Comparison of ENCODE assay signal across 20 mouse cellular contexts in genomic region chr1:23568106-23568505, GRCm38 (mm10).
DNase-seq lines count a peak whose midpoint lies in the region; ATAC-seq and TF ChIP-seq lines count a peak whose summit lies in the region.
"Had no signal": no experiment of that assay in that cellular context is flagged by ENCODE, and none has a peak within 500 bp of the region (broad histone marks: within the 10 kb centered on the region; RNA-seq: fewer than 3 reads in every experiment).

No protein-coding gene starts in this region.

- WGBS in midbrain, embryonic 11.5 days: 83% methylated on average over 5 of the region's 5 CpGs
- 91% methylated on average over 5 of the region's 5 CpGs for WGBS in midbrain, postnatal 0 days

- H3K9me3 ChIP-seq in midbrain, embryonic 11.5 days (ENCODE audit: control insufficient read depth, low read length): no peaks in the 10 kb centered on the region
- no peaks in the 10 kb centered on the region for H3K9me3 ChIP-seq in midbrain, postnatal 0 days (ENCODE audit: low read length)
- H3K9me3 ChIP-seq: G1E had no signal

- H3K9ac ChIP-seq in midbrain, embryonic 11.5 days (ENCODE audit: low read length): no peak overlapping the region
- H3K9ac ChIP-seq in midbrain, postnatal 0 days (replicated peaks; ENCODE audit: low read length, poor library complexity, severe bottlenecking): no peak overlapping the region

- H3K27ac ChIP-seq in midbrain, embryonic 11.5 days (ENCODE audit: low read depth, low read length): no peak overlapping the region
- H3K27ac ChIP-seq in midbrain, postnatal 0 days (ENCODE audit: low read depth, low read length): no peak overlapping the region

- H3K4me3 ChIP-seq in midbrain, embryonic 11.5 days (ENCODE audit: low read depth, low read length): no peak overlapping the region
- no peak overlapping the region for H3K4me3 ChIP-seq in midbrain, postnatal 0 days (ENCODE audit: low read depth, low read length)

- peak; percentile 40 to 63 for DNase-seq in cerebellum, postnatal 10 days
- no peak for DNase-seq in cerebellum, adult 11-12 months
- DNase-seq in cerebellum, postnatal 14 days: peak; percentile 6 to 60
- no peak for DNase-seq in cerebellum, adult 11 months
- peak; percentile 14 for DNase-seq in midbrain, embryonic 11.5 days (ENCODE audit: low spot score, missing footprints)
- DNase-seq in midbrain, postnatal 0 days (ENCODE audit: low spot score): no peak
- DNase-seq: adrenal gland, adult 2 months; adrenal gland, adult 8-10 months; adrenal gland, postnatal 10 days; adrenal gland, postnatal 14 days; adrenal gland, postnatal 25 days; adrenal gland, postnatal 36 days; B cell, adult 2 months; cerebellum, adult 18-20 months; cerebellum, adult 8-10 months had no signal

- no peak for TF ChIP-seq CTCF in midbrain, postnatal 0 days (IDR thresholded peaks at IDR 0.05)

- ATAC-seq in midbrain, embryonic 11.5 days (ENCODE audit: low FRiP score): no peak
- ATAC-seq in midbrain, postnatal 0 days (ENCODE audit: low FRiP score): no peak
- ATAC-seq: activated CD4-positive, CD25-positive, alpha-beta regulatory T cell, adult 4 months; CD4-positive, CD25-positive, alpha-beta regulatory T cell, adult 4 months; Patski had no signal

- H3K4me1 ChIP-seq in midbrain, embryonic 11.5 days (ENCODE audit: control insufficient read depth, insufficient read depth, low read length): no peaks in the 10 kb centered on the region
- no peaks in the 10 kb centered on the region for H3K4me1 ChIP-seq in midbrain, postnatal 0 days (ENCODE audit: insufficient read depth, low read length)

- no peaks in the 10 kb centered on the region for H3K36me3 ChIP-seq in midbrain, embryonic 11.5 days (ENCODE audit: control insufficient read depth, insufficient read depth, low read length)
- no peaks in the 10 kb centered on the region for H3K36me3 ChIP-seq in midbrain, postnatal 0 days (ENCODE audit: insufficient read depth, low read length)
- H3K36me3 ChIP-seq: G1E had no signal

- H3K27me3 ChIP-seq in midbrain, embryonic 11.5 days (ENCODE audit: control insufficient read depth, insufficient read depth, low read length): no peaks in the 10 kb centered on the region
- H3K27me3 ChIP-seq in midbrain, postnatal 0 days (ENCODE audit: insufficient read depth, low read length): no peaks in the 10 kb centered on the region
- H3K27me3 ChIP-seq: CH12.LX had no signal

- H3K4me2 ChIP-seq in midbrain, embryonic 11.5 days: no peak overlapping the region
- H3K4me2 ChIP-seq in midbrain, postnatal 0 days (ENCODE audit: low read depth, low read length, poor library complexity, severe bottlenecking): no peak overlapping the region

Comparison
In these comparisons a context has a peak if more than half of its experiments do, and no peak if none do; other contexts are left out.
1. DNase-seq: peak in cerebellum, postnatal 10 days (2 of 2), cerebellum, postnatal 14 days (2 of 2) and midbrain, embryonic 11.5 days (single experiment); none in cerebellum, adult 11-12 months (single experiment), cerebellum, adult 11 months (single experiment) and midbrain, postnatal 0 days (single experiment).